Mouse (Mus musculus) heart, adult 11 months (tissue): ENCODE measurements at regions not wholly inside any gene's neighbourhood (a gene's known extent, or its start where the extent isn't known, plus 50 kb on each side); places are given as distances from the start of the nearest gene placed in this dataset.
"Not testable (repeated sequence)": the region's sequence is repeated elsewhere in the genome, so short reads cannot be mapped to it uniquely, and the experiment has no call there.

Source experiments
- DNase-seq: peaks from one replicate; pipeline ENCODE4 v3.0.0; 2022

- DNase-seq, result peak; percentile 8
Observed at GRCm38 (mm10) chr11:12589757-12590373, 125.1 kb upstream of the Cobl start.

- DNase-seq, result not testable (repeated sequence)
Observed at GRCm38 (mm10) chr11:12584851-12585680, 120.3 kb upstream of the Cobl start.

- no peak for DNase-seq
Observed at GRCm38 (mm10) chr11:12578999-12579576, 114.3 kb upstream of the Cobl start.

GRCm38 (mm10) chr11:12559663-12560062, 94.9 kb upstream of the Cobl start:
- DNase-seq, result no peak

- no peak for DNase-seq
Observed at GRCm38 (mm10) chr11:12558995-12559633, 94.4 kb upstream of the Cobl start.

GRCm38 (mm10) chr11:12558176-12558575, 93.4 kb upstream of the Cobl start:
- DNase-seq, result no peak

- no peak for DNase-seq
Observed at GRCm38 (mm10) chr11:12545771-12546170, 81.0 kb upstream of the Cobl start.

- DNase-seq, result no peak
Observed at GRCm38 (mm10) chr11:12543042-12543441, 78.3 kb upstream of the Cobl start.

- DNase-seq, result no peak
Observed at GRCm38 (mm10) chr11:12540333-12540870, 75.6 kb upstream of the Cobl start.

- no peak for DNase-seq
Observed at GRCm38 (mm10) chr11:12535063-12535462, 70.3 kb upstream of the Cobl start.

- DNase-seq, result peak; percentile 90
Observed at GRCm38 (mm10) chr11:12532288-12532687, 67.5 kb upstream of the Cobl start.

- not testable (repeated sequence) for DNase-seq
Observed at GRCm38 (mm10) chr11:12522063-12522462, 57.3 kb upstream of the Cobl start.

GRCm38 (mm10) chr11:12521286-12521685, 56.5 kb upstream of the Cobl start:
- peak; percentile 65 for DNase-seq

GRCm38 (mm10) chr11:12516374-12516773, 51.6 kb upstream of the Cobl start:
- DNase-seq, result peak; percentile 28
